Mouse (Mus musculus) forebrain, embryonic 16.5 days (tissue): ENCODE data around the gene Lect2. TPM values are rescaled to one million over a fixed set of nuclear protein-coding genes. Genes with fewer than 3 reads are reported as not detected.

Experiments
- ATAC-seq: fragments of 200-750 bp; cut with Nextera tagmentation; 2 replicates; pipeline ENCODE4 v1.8.0; 2017; ENCODE audit warnings: mild to moderate bottlenecking, moderate library complexity
- H3K27ac ChIP-seq: fragments of 300-500 bp; sonication (generic); 2 replicates; pipeline ENCODE4 v1.5.1; 2014; ENCODE audit warnings: low read length, control low read depth
- H3K27me3 ChIP-seq: fragments of 300-500 bp; sonication (generic); replicated peaks from 2 replicates; pipeline ENCODE4 v1.6.1; 2014; ENCODE audit warnings: low read length; ENCODE audit not compliant: control insufficient read depth, insufficient read depth
- H3K36me3 ChIP-seq: fragments of 300-500 bp; sonication (generic); 2 replicates; pipeline ENCODE4 v1.6.1; 2014; ENCODE audit not compliant: control insufficient read depth, insufficient read depth
- H3K4me1 ChIP-seq: fragments of 300-500 bp; sonication (generic); replicated peaks from 2 replicates; pipeline ENCODE4 v1.6.1; 2014; ENCODE audit warnings: low read length; ENCODE audit not compliant: control insufficient read depth, insufficient read depth
- H3K4me2 ChIP-seq: fragments of 300-500 bp; sonication (generic); 2 replicates; pipeline ENCODE4 v1.6.1; 2014; ENCODE audit warnings: mild to moderate bottlenecking, low read length, control low read depth
- H3K4me3 ChIP-seq: fragments of 300-500 bp; sonication (generic); replicated peaks from 2 replicates; pipeline ENCODE4 v1.5.1; 2014; ENCODE audit warnings: mild to moderate bottlenecking, low read length, control low read depth
- H3K9ac ChIP-seq: fragments of 300-500 bp; sonication (generic); replicated peaks from 2 replicates; pipeline ENCODE4 v1.6.1; 2014; ENCODE audit warnings: low read depth, low read length, control low read depth
- H3K9me3 ChIP-seq: fragments of 300-500 bp; sonication (generic); 2 replicates; pipeline ENCODE4 v1.6.1; 2016; ENCODE audit warnings: low read length; ENCODE audit not compliant: control insufficient read depth
- WGBS: fragments of 180-500 bp; shearing (Covaris S2); extraction: QIAGEN DNeasy Blood & Tissue Kit; methylation state at CpG from one replicate; pipeline ENCODE4 v1.1.7; 2014; 5-methylcytosine and 5-hydroxymethylcytosine counted together
- polyA plus RNA-seq: library from polyadenylated mRNA; unstranded; fragments of >200 nt; fragmentation: Nextera tagmentation; extraction: Ambion mirVana; gene quantifications from 2 replicates; pipeline ENCODE4 v1.2.1, GENCODE M21; 2015

The Lect2 gene
- polyA plus RNA-seq, 1 experiment from 2014 or later = not detected

- Histone ChIP-seq H3K4me1 (peaks cover 19% of the 10 kb centered on the region), H3K4me3 (no peak overlapping the region), H3K27ac (no peak overlapping the region), H3K9me3 (no peaks in the 10 kb centered on the region), H3K36me3 (no peaks in the 10 kb centered on the region), H3K4me2 (no peak overlapping the region), H3K27me3 (no peaks in the 10 kb centered on the region), H3K9ac (no peak overlapping the region)
- no peak for ATAC-seq
- WGBS = 84% methylated on average over 3 of the region's 3 CpGs
Measured at GRCm38 (mm10) chr13:56586046-56586445, 37.7 kb upstream of the Lect2 start.

GRCm38 (mm10) chr13:56582720-56583119, 34.4 kb upstream of the Lect2 start:
- Histone ChIP-seq H3K9ac (no peak overlapping the region), H3K27me3 (no peaks in the 10 kb centered on the region), H3K27ac (no peak overlapping the region), H3K4me1 (peaks cover 20% of the 10 kb centered on the region), H3K4me3 (no peak overlapping the region), H3K9me3 (no peaks in the 10 kb centered on the region), H3K4me2 (no peak overlapping the region), H3K36me3 (no peaks in the 10 kb centered on the region)
- WGBS = 19% methylated on average over 3 of the region's 3 CpGs
- ATAC-seq = no peak

- H3K9ac ChIP-seq = 0 out of 2 replicates have a peak overlapping the region, but pooled peaks have one; percentile 32
- H3K9me3 ChIP-seq = no peaks in the 10 kb centered on the region
- H3K4me1 ChIP-seq = peaks cover 20% of the 10 kb centered on the region
- H3K36me3 ChIP-seq = no peaks in the 10 kb centered on the region
- H3K4me3 ChIP-seq = no peak overlapping the region
- H3K27ac ChIP-seq = peak overlapping the region; percentile 66
- ATAC-seq = peak; percentile 92
- peak overlapping the region; percentile 32 for H3K4me2 ChIP-seq
- no peaks in the 10 kb centered on the region for H3K27me3 ChIP-seq
- WGBS = 1% methylated on average over 6 of the region's 6 CpGs
Measured at GRCm38 (mm10) chr13:56581961-56582434, 33.7 kb upstream of the Lect2 start.

GRCm38 (mm10) chr13:56581512-56581911, 33.2 kb upstream of the Lect2 start:
- H3K4me1 ChIP-seq = peaks cover 20% of the 10 kb centered on the region

GRCm38 (mm10) chr13:56580450-56580849, 32.1 kb upstream of the Lect2 start:
- no peak overlapping the region for H3K9ac ChIP-seq
- H3K4me2 ChIP-seq = no peak overlapping the region
- no peak overlapping the region for H3K27ac ChIP-seq
- ATAC-seq = no peak
- WGBS = 59% methylated on average over 5 of the region's 5 CpGs
- no peaks in the 10 kb centered on the region for H3K36me3 ChIP-seq
- peaks cover 20% of the 10 kb centered on the region for H3K4me1 ChIP-seq
- H3K27me3 ChIP-seq = no peaks in the 10 kb centered on the region
- H3K4me3 ChIP-seq = no peak overlapping the region
- H3K9me3 ChIP-seq = no peaks in the 10 kb centered on the region

More at GRCm38 (mm10) chr13:56581512-56581911, 33.2 kb upstream of the Lect2 start:
- no peak overlapping the region for H3K4me3 ChIP-seq
- 6% methylated on average over 3 of the region's 3 CpGs for WGBS
- peak; percentile 69 for ATAC-seq
- no peak overlapping the region for H3K4me2 ChIP-seq
- H3K27me3 ChIP-seq = no peaks in the 10 kb centered on the region
- H3K9me3 ChIP-seq = no peaks in the 10 kb centered on the region
- no peak overlapping the region; the same call in 1 of the 2 replicates for H3K27ac ChIP-seq
- H3K9ac ChIP-seq = no peak overlapping the region
- no peaks in the 10 kb centered on the region for H3K36me3 ChIP-seq

GRCm38 (mm10) chr13:56578097-56578496, 29.8 kb upstream of the Lect2 start:
- Histone ChIP-seq H3K27ac (no peak overlapping the region), H3K4me1 (peaks cover 20% of the 10 kb centered on the region), H3K4me3 (no peak overlapping the region), H3K36me3 (no peaks in the 10 kb centered on the region), H3K4me2 (no peak overlapping the region), H3K9ac (no peak overlapping the region), H3K27me3 (no peaks in the 10 kb centered on the region), H3K9me3 (no peaks in the 10 kb centered on the region)
- 83% methylated on average over 5 of the region's 5 CpGs for WGBS
- ATAC-seq = no peak

GRCm38 (mm10) chr13:56575701-56576321, 27.5 kb upstream of the Lect2 start:
- Histone ChIP-seq H3K4me1 (no peaks in the 10 kb centered on the region), H3K4me2 (no peak overlapping the region), H3K4me3 (no peak overlapping the region), H3K9ac (no peak overlapping the region), H3K9me3 (no peaks in the 10 kb centered on the region), H3K27ac (no peak overlapping the region), H3K36me3 (no peaks in the 10 kb centered on the region), H3K27me3 (no peaks in the 10 kb centered on the region)
- no peak for ATAC-seq
- 64% methylated on average over 12 of the region's 12 CpGs for WGBS

GRCm38 (mm10) chr13:56575074-56575473, 26.8 kb upstream of the Lect2 start:
- Histone ChIP-seq H3K4me3 (no peak overlapping the region), H3K4me1 (no peaks in the 10 kb centered on the region), H3K27me3 (no peaks in the 10 kb centered on the region), H3K4me2 (no peak overlapping the region), H3K9ac (no peak overlapping the region), H3K36me3 (no peaks in the 10 kb centered on the region), H3K9me3 (no peaks in the 10 kb centered on the region), H3K27ac (no peak overlapping the region)
- no peak for ATAC-seq
- 75% methylated on average over 4 of the region's 4 CpGs for WGBS

GRCm38 (mm10) chr13:56571645-56572044, 23.3 kb upstream of the Lect2 start:
- Histone ChIP-seq H3K27me3 (no peaks in the 10 kb centered on the region), H3K9ac (no peak overlapping the region), H3K4me2 (no peak overlapping the region), H3K9me3 (no peaks in the 10 kb centered on the region), H3K4me1 (no peaks in the 10 kb centered on the region), H3K4me3 (no peak overlapping the region), H3K36me3 (no peaks in the 10 kb centered on the region), H3K27ac (no peak overlapping the region)
- no peak for ATAC-seq
- WGBS = 82% methylated on average over 8 of the region's 8 CpGs
